8 mouse cellular contexts compared by ENCODE assay signal in genomic region chr1:42629465-42630261, GRCm38 (mm10).
A peak's percentile ranks its signal among the peaks of the same experiment; 100 is the strongest.
DNase-seq lines count a peak whose midpoint lies in the region; ATAC-seq lines count a peak whose summit lies in the region.

No protein-coding gene starts in this region.

- H3K4me1 ChIP-seq in heart, embryonic 16.5 days (ENCODE audit: control insufficient read depth, insufficient read depth, low read length), result peaks cover 12% of the 10 kb centered on the region
- peaks cover 4% of the 10 kb centered on the region; the same call in 1 of the 2 replicates for H3K4me1 ChIP-seq in limb, embryonic 11.5 days (ENCODE audit: control insufficient read depth, insufficient read depth, low read length)
- H3K4me1 ChIP-seq in neural tube, embryonic 15.5 days, result peaks cover 14% of the 10 kb centered on the region

- H3K9me3 ChIP-seq in heart, embryonic 16.5 days (replicated peaks; ENCODE audit: control insufficient read depth, low read length), result no peaks in the 10 kb centered on the region
- H3K9me3 ChIP-seq in limb, embryonic 11.5 days (ENCODE audit: control insufficient read depth, low read length), result no peaks in the 10 kb centered on the region
- no peaks in the 10 kb centered on the region for H3K9me3 ChIP-seq in neural tube, embryonic 15.5 days (replicated peaks)

- H3K27ac ChIP-seq in heart, embryonic 16.5 days (ENCODE audit: low read length), result no peak overlapping the region
- no peak overlapping the region for H3K27ac ChIP-seq in limb, embryonic 11.5 days (replicated peaks; ENCODE audit: low read depth, low read length)
- H3K27ac ChIP-seq in neural tube, embryonic 15.5 days (replicated peaks), result peak overlapping the region; percentile 51; the same call in 1 of the 2 replicates

- peaks cover 8% of the 10 kb centered on the region; the same call in 1 of the 2 replicates for H3K27me3 ChIP-seq in heart, embryonic 16.5 days (ENCODE audit: control insufficient read depth, insufficient read depth, low read length)
- no peaks in the 10 kb centered on the region for H3K27me3 ChIP-seq in limb, embryonic 11.5 days (ENCODE audit: control insufficient read depth, insufficient read depth, low read length)
- H3K27me3 ChIP-seq in neural tube, embryonic 15.5 days (replicated peaks), result no peaks in the 10 kb centered on the region

- no peak overlapping the region for H3K9ac ChIP-seq in heart, embryonic 16.5 days (ENCODE audit: low read length)
- H3K9ac ChIP-seq in limb, embryonic 11.5 days (ENCODE audit: low read length), result no peak overlapping the region
- no peak overlapping the region for H3K9ac ChIP-seq in neural tube, embryonic 15.5 days (replicated peaks)

- no peak; the same call in 1 of the 2 replicates for ATAC-seq in heart, embryonic 16.5 days (replicated peaks; ENCODE audit: extremely low read depth, insufficient read depth, low FRiP score)
- ATAC-seq in limb, embryonic 11.5 days (ENCODE audit: insufficient number of reproducible peaks, low FRiP score, low TSS enrichment, low read depth), result no peak
- 0 out of 2 replicates have a peak, but pooled peaks have one; percentile 49 for ATAC-seq in neural tube, embryonic 15.5 days (ENCODE audit: low FRiP score)

- WGBS in heart, embryonic 16.5 days, result 45% methylated on average over 14 of the region's 14 CpGs
- WGBS in limb, embryonic 11.5 days, result 43% methylated on average over 14 of the region's 14 CpGs
- 15% methylated on average over 14 of the region's 14 CpGs for WGBS in neural tube, embryonic 15.5 days

- no peak for DNase-seq in heart, adult 11 months
- DNase-seq in heart, postnatal 14 days, result peak; percentile 6 to 19
- peak; percentile 32 for DNase-seq in limb, embryonic 11.5 days (ENCODE audit: low spot score)
- no peak for DNase-seq in left cerebral cortex, adult 8-10 months (ENCODE audit: low spot score in 2 of 2)
- no peak for DNase-seq in c-Kit-positive CD71-positive TER-119-positive erythroid progenitor cells, embryonic 14.5 days (ENCODE audit: low spot score)
- DNase-seq in layer of hippocampus, postnatal 25 days (ENCODE audit: extremely low spot score in 1 of 2, low spot score in 1 of 2), result no peak

- intact Hi-C loops in heart, postnatal 14 days (cut with DNase I), result no loop called here

- H3K4me2 ChIP-seq in heart, embryonic 16.5 days (ENCODE audit: low read depth, low read length), result peak overlapping the region; percentile 30
- peak overlapping the region; percentile 7; the same call in 1 of the 2 replicates for H3K4me2 ChIP-seq in limb, embryonic 11.5 days (ENCODE audit: low read depth, severe bottlenecking)
- H3K4me2 ChIP-seq in neural tube, embryonic 15.5 days, result peak overlapping the region; percentile 29

- no peak overlapping the region for H3K4me3 ChIP-seq in heart, embryonic 16.5 days (ENCODE audit: low read length)
- H3K4me3 ChIP-seq in limb, embryonic 11.5 days (ENCODE audit: low read depth, low read length), result no peak overlapping the region
- H3K4me3 ChIP-seq in neural tube, embryonic 15.5 days (replicated peaks), result no peak overlapping the region

- no peaks in the 10 kb centered on the region for H3K36me3 ChIP-seq in heart, embryonic 16.5 days (ENCODE audit: control insufficient read depth, insufficient read depth)
- no peaks in the 10 kb centered on the region for H3K36me3 ChIP-seq in limb, embryonic 11.5 days (ENCODE audit: control insufficient read depth, insufficient read depth, low read length)
- H3K36me3 ChIP-seq in neural tube, embryonic 15.5 days, result no peaks in the 10 kb centered on the region

Comparison
In these comparisons a context has a peak if more than half of its experiments do, and no peak if none do; other contexts are left out.
1. DNase-seq: peak in heart, postnatal 14 days (2 of 2) and limb, embryonic 11.5 days (single experiment); none in heart, adult 11 months (single experiment), left cerebral cortex, adult 8-10 months (0 of 2), c-Kit-positive CD71-positive TER-119-positive erythroid progenitor cells, embryonic 14.5 days (single experiment) and layer of hippocampus, postnatal 25 days (0 of 2).
2. Peak in every context shown above with its lines, with median percentiles within 50 percentile points of each other: H3K4me2 ChIP-seq.